Mouse (Mus musculus) left cerebral cortex, adult 8-10 months (tissue): Measurements from ENCODE around the gene Cfap97d2. TPM values are rescaled to one million over a fixed set of nuclear protein-coding genes. Genes with fewer than 3 reads are reported as not detected.

ENCODE experiments used
- DNase-seq, 2 experiments: peaks; one replicate each; pipeline ENCODE4 v3.0.0; 2022; ENCODE audit warnings: low spot score in 2 of 2
- total RNA-seq, 4 experiments: library from RNA; stranded (reverse); gene quantifications; 2 replicates each; pipeline ENCODE4 v1.2.4; 2022

The Cfap97d2 gene
- 1 to 10 TPM; 1.1 to 2.6 (median 2.0) TPM for total RNA-seq

DNA sequence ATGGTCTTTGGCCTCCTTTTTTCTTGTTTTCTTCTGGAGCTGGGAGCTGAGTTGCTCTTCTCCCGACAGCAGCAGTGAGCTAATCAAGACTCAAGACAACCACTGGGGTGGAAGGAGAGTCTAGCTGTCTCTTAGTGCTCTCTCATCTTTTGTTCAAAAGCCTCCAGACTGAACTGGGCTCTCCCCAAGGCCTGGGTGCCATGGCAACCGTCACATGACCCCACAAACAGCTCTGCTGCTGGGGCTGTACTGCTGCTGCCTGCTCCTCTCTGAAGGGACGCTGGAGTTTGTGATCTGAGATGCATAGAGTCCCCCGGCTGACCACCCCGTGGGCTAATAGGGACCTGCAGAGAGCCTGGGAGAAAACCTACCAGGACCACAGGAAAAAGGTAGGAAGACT lies at the start of gene Cfap97d2:
Gene Cfap97d2 (plus strand): TSS at position 222 of the 400 bp plus-strand sequence.
- DNase-seq = peak in 1 of 2 experiments; percentile 61

DNA sequence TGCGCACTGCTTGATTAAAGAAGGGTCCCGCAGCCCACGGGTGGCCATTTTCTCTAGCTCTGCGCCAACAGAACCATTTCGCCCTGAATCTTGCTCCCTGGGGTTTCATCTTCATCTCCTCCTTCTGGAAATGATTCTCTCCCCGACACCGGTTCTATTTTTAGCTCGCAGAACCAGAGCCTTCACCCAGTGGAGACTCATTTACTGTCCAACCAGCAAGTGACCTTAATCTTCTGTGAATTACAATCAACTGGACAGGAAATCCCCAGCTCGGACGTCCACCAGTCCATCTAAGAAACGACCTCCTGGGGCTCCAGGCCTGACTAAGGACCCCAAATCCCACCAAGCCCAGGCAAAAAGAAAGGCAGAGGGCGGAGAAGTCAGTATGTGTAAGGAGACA lies 48.2 kb upstream of the Cfap97d2 start:
- no peak for DNase-seq

DNA sequence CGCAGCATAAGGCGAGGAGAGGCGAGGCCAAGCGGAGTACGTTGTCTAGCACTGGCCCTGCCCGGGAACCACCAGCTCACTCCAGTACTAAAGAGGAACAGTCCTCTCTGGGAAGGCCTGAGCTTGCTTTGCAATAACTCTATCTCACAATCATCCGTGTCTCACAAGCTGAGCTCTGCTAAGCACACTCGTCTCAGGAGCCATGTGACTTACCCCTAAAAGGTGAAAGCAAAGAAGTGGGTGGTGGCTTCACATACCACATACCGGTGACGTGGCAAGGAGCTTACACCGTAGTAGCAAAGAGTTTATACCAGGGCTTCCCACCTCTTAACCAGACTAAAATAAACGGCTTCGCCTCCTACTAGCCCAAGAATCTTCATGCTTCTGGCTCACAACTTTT lies 45.4 kb upstream of the Cfap97d2 start:
- no peak for DNase-seq

DNA sequence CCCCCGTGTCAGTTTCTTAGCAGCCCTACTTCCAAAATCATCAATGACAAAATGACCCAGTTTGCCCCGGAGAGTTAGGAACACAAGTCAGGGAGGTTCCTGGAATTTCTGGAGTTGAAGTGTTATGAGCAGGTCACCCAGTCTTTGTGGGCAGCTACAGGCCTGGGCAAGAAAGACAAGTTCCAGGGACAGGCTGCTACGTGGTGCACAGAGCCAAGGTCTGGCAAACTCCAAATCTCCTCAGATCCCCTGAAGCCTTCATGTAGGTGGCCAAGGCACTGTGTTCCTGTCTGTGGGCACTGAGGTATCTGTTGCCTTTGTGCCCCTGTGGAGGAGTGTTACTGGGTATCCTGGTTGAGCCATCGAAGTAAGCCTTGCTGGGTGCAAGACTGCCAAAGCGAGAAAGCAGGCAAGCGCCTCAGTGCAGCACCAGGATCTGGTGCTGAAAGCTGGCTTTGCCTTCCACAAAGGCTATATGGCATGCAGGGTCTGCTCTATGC lies 40.9 kb upstream of the Cfap97d2 start:
- DNase-seq = no peak

DNA sequence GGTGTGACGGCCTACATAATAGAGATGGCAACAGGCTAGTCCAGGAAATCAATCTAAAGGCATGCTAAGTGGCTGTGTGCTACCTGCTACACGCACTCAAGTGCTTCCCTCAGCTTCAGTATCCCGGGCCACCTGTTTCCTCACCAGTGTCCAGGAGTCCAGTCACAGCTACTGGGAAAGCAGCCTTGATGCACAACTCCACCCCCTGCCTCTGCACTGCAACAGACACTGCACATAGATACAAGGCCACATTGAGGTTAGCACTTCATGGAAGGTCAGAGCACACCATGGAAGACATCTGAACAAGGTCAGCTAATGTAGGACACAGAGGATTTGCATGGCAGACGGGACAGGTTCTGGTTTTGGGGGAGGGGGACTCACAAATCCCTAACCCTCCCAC lies 40.2 kb upstream of the Cfap97d2 start:
- no peak for DNase-seq

DNA sequence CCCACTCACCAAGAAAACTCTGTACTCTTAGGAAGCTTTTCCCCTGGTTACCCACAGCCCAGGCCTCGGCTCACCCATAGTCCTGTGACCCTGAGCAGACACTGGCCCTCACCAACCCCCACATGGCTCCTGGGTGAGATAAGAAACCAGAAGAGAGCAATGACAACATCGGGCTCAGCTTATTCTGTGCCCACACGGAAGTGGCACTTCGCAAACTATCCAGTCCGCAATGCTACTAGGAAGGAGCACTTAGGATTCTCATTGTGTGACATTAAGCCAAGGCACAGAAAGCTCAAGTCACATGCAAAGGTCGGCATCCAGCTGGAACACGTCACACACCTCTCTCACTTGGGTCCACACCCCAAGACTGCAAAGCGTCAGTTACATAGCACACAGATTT lies 39.7 kb upstream of the Cfap97d2 start:
- no peak for DNase-seq

DNA sequence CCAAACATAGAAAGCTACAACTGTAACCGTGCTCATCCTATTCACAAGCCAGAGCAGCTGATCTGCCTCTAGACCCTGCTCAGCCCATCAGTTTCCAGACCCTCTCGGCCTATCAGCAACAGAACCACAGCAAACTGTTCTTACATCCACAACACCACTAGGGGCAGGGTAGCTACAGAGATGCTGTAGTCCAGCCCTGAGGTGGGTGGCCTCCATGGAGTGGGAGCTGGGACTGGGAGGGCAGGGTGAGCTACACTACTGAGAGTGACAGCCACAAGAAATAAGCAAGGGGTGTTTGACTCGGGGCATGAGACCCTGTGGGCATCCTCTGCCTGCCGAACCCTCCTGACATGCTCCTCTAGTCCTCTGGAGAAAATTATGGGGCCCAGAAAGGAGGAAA lies 37.8 kb upstream of the Cfap97d2 start:
- no peak for DNase-seq

DNA sequence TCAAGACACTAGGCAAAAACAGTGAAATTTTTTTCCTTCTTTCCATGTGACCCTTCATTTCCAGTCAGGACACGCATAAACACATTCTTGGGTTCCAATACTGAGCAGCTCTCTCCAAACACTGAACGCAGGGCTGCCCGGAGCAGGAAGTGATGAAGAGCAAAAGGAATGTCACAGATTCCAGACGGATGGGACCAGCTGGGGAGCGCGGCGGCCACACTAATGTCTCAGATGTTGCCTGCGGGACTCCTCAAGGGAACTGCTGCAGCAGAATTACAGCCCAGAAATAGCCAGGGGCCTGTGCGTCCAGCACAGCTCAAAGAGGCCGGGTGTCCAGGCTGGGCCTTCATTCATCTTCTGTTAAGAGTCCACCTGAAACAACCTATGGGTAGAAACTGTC lies 37.3 kb upstream of the Cfap97d2 start:
- DNase-seq = no peak

DNA sequence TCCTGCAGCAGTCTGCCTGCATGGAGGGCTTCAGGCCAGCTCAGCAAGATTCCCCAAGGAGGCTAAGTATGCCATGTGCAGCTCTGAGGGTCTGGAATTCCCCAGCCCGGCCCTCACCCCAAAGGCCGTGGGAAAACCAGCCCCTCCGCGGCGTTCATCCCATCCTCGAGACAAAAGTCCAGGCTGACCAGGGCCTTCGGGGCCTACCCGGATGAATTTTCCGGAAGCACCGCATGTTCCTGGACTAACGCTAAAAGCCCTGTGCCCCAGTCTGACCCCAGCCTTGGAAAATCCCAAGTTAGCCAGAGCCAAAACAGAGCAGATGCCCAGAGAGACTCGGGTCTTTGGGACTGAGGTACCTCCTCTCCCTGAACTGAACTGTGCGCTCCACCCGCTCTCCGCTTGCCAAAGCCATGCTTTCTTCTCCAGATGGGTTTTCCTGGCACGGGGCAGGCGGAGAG lies 35.6 kb upstream of the Cfap97d2 start:
- DNase-seq = no peak

DNA sequence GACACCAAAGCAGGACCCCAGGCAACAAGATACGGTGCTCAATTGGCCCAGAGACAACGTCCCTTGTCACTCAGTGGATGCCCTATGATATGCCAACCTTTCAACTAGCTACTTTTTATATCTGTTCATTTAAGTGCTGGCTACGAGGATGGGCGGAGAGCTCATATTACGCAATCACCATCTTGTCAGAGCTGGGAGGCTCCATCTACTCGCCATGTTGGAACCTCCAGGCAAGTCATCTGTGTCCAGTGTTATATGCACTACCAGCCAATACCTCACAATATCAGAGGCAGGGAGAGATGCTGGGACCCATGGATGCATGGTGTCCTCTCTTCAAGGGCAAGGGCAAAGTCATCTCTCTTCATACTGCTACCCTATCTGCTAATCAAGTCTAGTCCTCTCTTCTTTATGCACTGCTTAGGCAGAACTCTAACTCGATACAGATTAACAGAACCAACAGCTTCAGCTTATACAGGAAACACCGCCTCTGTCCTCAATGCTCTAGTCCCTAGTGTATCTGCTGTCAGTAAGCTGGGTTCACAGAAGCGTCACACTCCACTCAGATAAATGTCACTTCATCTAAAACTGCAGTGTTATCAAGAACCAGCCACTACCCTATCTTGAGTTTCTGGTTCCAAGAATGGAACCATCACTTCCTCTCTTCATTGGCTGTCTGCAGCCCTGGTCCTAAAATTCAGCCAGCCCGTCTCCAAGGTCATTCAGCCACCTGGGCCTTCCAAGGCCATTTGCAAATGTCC lies 34.3 kb upstream of the Cfap97d2 start:
- no peak for DNase-seq

DNA sequence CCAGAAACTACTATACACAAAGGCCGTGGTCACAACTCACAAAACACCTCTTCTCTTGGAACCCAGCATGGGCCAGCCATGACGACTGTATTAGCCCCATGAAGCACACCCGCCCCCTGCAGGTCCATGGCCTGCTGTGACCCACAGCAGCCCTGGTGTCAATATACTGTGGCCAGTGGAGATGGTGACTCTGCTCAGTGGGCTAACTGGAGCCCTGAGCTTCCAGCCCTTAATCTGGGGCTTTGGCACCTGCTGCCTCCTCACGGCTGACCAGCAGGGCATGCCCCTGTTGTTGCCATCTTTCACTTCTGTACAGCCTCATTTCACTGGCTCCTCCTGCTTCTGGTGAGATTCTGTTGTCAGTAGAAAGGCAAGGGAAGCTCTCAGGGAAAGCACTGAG lies 32.5 kb upstream of the Cfap97d2 start:
- no peak for DNase-seq

DNA sequence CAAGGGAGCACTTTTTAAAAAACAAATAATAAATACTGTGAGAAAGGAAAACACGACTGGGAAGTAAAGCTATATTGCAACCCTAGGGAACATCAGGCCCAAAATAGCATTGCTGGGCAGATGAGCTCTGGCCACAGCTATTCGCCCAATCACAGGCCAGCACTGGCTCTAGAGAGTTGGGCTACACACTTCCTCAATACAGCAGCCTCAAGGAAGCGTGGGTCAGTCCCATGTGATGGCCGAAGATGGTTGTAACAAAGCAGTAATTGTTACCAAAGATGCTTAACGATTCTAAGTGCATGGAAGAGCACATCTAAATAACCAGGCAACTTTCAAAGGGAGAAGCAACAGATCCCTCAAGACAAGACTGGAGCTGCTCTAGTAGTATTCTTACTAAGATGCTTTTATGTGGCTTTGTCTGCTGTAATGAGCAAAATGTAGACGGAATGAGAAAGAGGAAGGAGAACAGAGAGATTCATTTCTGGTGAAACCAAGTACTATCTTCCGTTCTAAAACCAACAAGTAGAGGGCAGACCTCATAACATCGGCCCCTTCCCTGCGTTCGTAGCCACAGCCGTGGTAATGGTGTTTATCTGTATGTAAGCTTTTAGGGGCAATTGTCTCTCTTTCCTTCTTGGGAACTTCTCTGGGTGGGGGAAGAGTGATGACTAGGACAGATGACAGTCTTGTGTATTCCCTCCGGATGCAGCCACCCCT lies 31.2 kb upstream of the Cfap97d2 start:
- DNase-seq = no peak

DNA sequence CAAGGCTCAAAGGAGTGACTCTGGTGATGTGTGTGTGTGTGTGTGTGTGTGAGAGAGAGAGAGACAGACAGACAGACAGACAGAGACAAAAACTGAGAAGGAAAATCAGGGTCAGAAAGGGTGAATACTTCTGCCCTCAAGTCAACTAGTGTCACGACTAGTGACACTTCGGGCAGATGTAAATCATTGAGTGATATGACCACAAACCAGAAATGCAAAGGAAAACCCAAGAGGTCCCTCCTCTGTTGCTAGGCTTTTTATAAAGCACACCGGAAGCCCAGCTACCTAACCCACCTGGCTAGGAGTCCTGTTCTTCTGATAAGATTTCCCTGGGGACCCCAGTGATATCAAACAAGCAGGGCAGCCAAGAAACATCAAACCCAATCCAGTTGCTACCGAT lies 30.6 kb upstream of the Cfap97d2 start:
- no peak for DNase-seq

DNA sequence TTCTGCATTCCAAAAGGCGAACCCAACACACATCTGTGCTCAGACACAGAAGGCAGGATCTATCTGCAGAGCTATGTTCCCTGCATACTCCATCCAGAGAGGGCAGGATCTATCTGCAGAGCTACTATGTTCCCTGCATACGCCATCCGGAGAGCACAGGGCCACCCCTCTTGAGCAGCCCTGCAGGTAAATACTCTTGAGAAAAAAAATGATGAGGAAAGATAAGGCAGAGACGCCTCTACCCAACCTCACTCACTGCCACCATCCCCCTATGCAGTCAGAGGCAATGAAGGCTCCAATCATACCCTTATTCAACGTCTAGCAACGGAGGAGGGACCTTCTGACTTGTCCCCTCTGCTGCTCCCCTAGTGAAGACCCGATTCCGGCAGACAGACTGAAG lies 30.2 kb upstream of the Cfap97d2 start:
- no peak for DNase-seq

DNA sequence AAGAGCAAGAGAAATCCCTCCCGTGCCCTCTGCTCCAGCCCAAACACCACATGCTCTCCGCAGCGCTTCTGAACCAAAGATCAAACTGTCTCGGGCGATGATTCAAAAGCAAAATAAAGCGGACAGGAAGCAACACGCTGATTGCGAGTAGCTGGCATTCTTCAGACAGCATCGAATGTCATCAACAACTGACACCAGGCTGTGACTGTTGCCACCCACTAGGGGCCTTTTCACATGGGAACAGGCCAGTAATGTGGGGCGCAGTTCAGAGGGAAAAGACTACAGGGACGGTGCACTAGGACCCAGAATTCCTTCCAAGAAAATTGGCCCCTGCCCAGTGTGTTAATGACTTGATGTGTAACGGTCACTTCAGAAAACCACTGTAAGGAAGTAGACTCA lies 29.4 kb upstream of the Cfap97d2 start:
- DNase-seq = peak; percentile 48 to 53

DNA sequence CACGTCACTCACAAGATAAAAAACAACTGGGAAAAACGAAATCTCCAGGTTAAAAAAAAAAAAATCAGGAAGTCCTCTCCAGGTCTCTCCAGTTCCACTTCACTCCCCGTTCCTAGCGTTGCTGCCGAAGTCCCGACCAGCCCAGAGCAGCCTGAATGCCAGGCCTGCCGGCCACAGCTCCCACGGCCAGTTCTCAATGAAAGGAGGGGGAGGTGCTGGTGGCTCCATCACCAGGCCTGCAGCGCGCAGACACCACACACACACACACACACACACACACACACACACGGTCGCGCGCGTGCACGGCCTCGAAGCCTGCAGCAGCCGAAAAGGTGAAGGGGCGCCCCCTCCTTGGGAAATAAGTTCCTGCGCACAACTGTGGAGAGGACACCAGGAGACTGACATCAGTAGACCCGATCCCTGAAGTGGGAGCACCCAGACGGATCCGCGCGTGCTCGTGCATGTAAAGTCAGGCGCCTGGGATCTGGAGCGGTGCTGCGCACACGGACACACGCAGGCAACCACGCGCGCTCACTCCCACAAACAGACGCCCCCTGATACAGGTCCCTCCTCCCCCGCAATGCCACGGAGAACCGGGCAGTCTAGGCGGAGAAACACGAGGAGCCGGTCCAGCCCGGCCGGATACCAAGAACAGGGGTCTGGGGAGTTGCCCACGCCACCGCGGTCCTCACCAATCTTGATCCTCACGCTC lies 28.8 kb upstream of the Cfap97d2 start:
- peak; percentile 57 to 73 for DNase-seq

DNA sequence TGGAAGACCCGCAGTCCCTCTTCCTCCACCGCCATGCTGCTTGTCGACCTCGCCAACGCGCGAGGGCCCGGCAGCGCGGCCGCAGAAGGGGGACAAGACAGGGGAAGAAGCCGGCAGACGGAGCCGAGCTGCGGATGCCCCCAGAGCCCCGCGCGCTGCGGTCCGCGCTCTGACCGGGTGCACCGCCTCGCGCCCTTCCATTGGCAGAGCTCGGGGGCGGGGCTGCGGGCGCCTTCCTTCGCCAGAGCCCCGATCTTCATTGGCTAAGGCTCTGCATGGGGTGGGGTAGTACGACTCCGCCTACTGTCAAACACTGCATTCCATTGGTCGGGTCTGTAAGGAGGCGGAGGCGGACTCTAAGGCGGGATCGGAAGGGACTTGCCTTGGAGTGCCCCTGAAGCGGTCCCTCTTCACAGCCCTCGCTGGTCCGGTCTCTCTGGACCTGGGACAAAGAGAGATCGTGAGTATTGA lies 28.2 kb upstream of the Cfap97d2 start, which contains the start of gene Rasa3:
Gene Rasa3 (minus strand): TSS at position 191 of the 471 bp plus-strand sequence.
- peak; percentile 85 to 96 for DNase-seq

DNA sequence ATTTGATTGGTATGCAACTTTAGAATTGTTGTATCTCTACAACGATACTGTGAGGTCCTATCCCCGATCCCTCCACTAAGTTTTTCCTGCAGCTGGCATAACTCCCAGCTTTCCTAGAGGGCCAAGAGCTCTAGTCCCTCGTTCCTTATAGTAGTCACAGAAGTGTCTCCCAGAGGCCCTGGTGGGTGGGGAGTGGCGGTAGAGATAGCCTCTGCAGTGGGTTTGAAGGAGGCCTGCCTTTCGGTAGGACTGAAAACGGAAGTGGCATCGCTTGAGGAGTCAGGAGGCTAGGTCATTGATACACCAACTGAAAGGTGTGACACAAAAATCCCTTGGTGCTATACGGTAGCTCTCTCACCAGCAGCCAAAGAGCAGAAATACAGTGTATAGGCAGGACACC lies 27.5 kb upstream of the Cfap97d2 start:
- no peak for DNase-seq

DNA sequence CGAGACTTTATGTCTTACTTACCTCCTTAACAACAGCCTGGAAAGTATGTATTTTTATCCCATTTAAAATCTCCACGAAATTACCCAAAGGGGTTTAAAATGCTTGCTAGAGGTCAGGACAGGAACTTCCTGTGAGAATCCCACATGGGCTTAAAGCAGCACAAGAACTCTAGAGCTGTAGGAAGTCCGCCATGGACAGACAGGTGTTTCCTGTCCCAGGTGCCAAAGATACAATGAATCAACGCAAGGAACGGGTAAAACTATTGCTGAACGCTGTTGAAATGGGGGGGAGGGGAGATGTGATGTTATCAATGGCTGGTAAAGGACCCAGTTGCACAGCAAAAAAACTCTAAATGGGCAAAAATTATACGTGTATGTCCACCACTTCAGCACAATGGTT lies 21.6 kb upstream of the Cfap97d2 start:
- DNase-seq = no peak

DNA sequence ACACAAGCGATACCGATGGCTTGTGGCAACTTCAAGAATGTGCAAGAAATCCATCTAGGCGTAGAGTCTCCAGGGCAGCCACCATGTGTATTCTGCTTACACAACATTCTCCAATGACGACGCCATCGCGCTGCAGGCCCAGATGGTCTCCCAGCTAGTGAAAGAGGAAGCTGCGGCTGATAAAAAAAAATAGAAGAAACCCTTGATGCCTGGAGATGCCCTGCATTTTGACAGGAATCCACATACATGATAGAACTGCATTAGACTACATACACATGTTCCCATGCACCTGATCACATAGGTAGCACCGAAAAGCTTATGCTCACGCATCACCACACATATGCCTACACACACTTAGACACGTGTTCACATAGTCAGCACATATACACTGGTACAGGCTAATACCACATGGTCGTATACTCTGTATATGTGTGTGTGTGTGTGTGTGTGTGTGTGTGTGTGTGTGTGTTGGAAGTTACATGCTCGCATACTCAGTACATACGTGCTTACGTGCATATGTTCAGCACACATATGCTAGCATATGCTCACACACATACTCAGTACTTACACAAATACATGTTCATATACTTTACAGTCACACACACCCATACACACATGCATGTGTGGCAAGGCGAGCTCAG lies 19.9 kb upstream of the Cfap97d2 start:
- no peak for DNase-seq

DNA sequence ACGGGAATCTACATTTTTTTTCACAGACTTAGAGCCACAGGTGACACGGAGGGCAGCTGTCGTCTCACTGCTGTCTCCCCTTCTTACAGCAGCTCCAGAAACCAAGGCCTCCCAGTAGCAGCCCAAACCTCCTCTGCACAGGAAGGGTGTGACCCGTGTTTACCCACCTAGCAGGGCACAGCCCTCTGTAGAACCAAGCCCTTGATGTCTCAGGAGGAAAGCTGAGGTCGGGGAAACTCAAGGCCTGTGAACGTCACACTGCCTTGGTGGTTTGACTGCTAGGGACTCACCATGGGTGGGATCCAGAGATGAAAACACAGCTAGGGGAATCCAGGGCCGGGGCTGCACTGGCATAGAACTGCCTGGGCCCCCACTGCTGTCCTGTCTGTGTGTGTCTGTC lies 19.3 kb upstream of the Cfap97d2 start:
- no peak for DNase-seq
